Mouse (Mus musculus) testis, adult 2 months (tissue): ENCODE results near the gene Tfrc.

Source experiments
- CTCF ChIP-seq: fragments of 200-500 bp; IDR thresholded peaks from 2 replicates; pipeline ENCODE4 v1.5.1; 2012; ENCODE audit warnings: low read depth, mild to moderate bottlenecking, inconsistent platforms, low read length, moderate library complexity; ENCODE audit not compliant: control insufficient read depth, insufficient read depth, insufficient replicate concordance
- POLR2A ChIP-seq: fragments of 200-500 bp; IDR thresholded peaks from 2 replicates; pipeline ENCODE4 v1.6.1; 2012; ENCODE audit warnings: low read depth, mild to moderate bottlenecking, inconsistent platforms, low read length, moderate library complexity; ENCODE audit not compliant: control insufficient read depth

- no peak for TF ChIP-seq CTCF
- TF ChIP-seq POLR2A = no peak
Observed at GRCm38 (mm10) chr16:32633486-32634012, 24.8 kb downstream of the Tfrc start.
